ENCODE assay signal across 8 mouse cellular contexts in genomic region chr14:55577871-55578667, GRCm38 (mm10). TPM values are rescaled to one million over a fixed set of nuclear protein-coding genes. Genes with fewer than 3 reads are reported as not detected.
DNase-seq lines count a peak whose midpoint lies in the region; ATAC-seq and TF ChIP-seq lines count a peak whose summit lies in the region.

Psme1 (plus strand) TSS chr14:55578123.

- H3K9me3 ChIP-seq in hindbrain, embryonic 16.5 days (ENCODE audit: control insufficient read depth, low read length) = no peaks in the 10 kb centered on the region
- no peaks in the 10 kb centered on the region for H3K9me3 ChIP-seq in megakaryocyte, embryonic 14.5 days

- peak; percentile 85 for DNase-seq in R1 (ENCODE audit: low read depth, low spot score)
- DNase-seq in gastrocnemius, adult 2 months = peak; percentile 86
- DNase-seq in left cerebral cortex, adult 8-10 months (ENCODE audit: low spot score in 2 of 2) = peak; percentile 41 to 59
- peak; percentile 74 for DNase-seq in right cerebral cortex, postnatal 14 days
- peak; percentile 60 for DNase-seq in urinary bladder, postnatal 25 days (ENCODE audit: low spot score)

- H3K4me3 ChIP-seq in gastrocnemius, adult 2 months = peak within 1 kb of the TSS; percentile 90
- peak within 1 kb of the TSS; percentile 71 for H3K4me3 ChIP-seq in hindbrain, embryonic 16.5 days (ENCODE audit: low read length)
- H3K4me3 ChIP-seq in megakaryocyte, embryonic 14.5 days (replicated peaks) = peak within 1 kb of the TSS; percentile 96

- H3K4me2 ChIP-seq in hindbrain, embryonic 16.5 days (ENCODE audit: low read length) = peak within 1 kb of the TSS; percentile 93

- intact Hi-C loops in gastrocnemius, adult 2 months (cut with DNase I) = no loop called here

- peaks cover 5% of the 10 kb centered on the region for H3K4me1 ChIP-seq in hindbrain, embryonic 16.5 days (ENCODE audit: control insufficient read depth, insufficient read depth, low read depth, low read length)
- peaks cover 47% of the 10 kb centered on the region for H3K4me1 ChIP-seq in megakaryocyte, embryonic 14.5 days

- peak within 1 kb of the TSS; percentile 99 for H3K27ac ChIP-seq in gastrocnemius, adult 2 months
- peak within 1 kb of the TSS; percentile 89 for H3K27ac ChIP-seq in hindbrain, embryonic 16.5 days (ENCODE audit: low read depth, low read length)

- ATAC-seq in common myeloid progenitor, adult 5-6 weeks (replicated peaks; ENCODE audit: low read depth, poor library complexity, severe bottlenecking) = peak; percentile 91
- peak; percentile 95 for ATAC-seq in hindbrain, embryonic 16.5 days

- H3K9ac ChIP-seq in hindbrain, embryonic 16.5 days (ENCODE audit: low read depth, low read length) = peak within 1 kb of the TSS; percentile 93

- no peaks in the 10 kb centered on the region for H3K27me3 ChIP-seq in hindbrain, embryonic 16.5 days (replicated peaks; ENCODE audit: control insufficient read depth, insufficient read depth, low read length)
- no peaks in the 10 kb centered on the region for H3K27me3 ChIP-seq in megakaryocyte, embryonic 14.5 days (replicated peaks)

- TF ChIP-seq CTCF in gastrocnemius, adult 2 months (IDR thresholded peaks at IDR 0.05) = no peak

- H3K36me3 ChIP-seq in hindbrain, embryonic 16.5 days (ENCODE audit: control insufficient read depth, insufficient read depth, low read length) = peaks cover 9% of the 10 kb centered on the region
- H3K36me3 ChIP-seq in megakaryocyte, embryonic 14.5 days (replicated peaks; ENCODE audit: low read length) = peaks cover 33% of the 10 kb centered on the region

- WGBS in hindbrain, embryonic 16.5 days = under 1% methylated on average over 32 of the region's 32 CpGs

RNA-seq across cellular contexts. Expression of gene Psme1, which starts in this region (rescaled TPM):
- 329 and 372 TPM in 2 replicates for total RNA-seq in common myeloid progenitor, adult 5-6 weeks (2017)
- total RNA-seq in gastrocnemius, adult 2 months (2021) = 10 to 100 TPM; 53.3 to 75.5 TPM
- polyA plus RNA-seq in hindbrain, embryonic 16.5 days (2015; fragmentation: Nextera tagmentation; extraction: Ambion mirVana) = 223 and 230 TPM in 2 replicates
- total RNA-seq in left cerebral cortex, adult 8-10 months (2022) = 10 to 100 TPM; 53.6 to 63.7 (median 58.8) TPM
- polyA plus RNA-seq in megakaryocyte, embryonic 14.5 days (2012; ENCODE audit: insufficient read depth, low replicate concordance) = 66.3 and 162 TPM in 2 replicates

Comparison
In these comparisons a context has a peak if more than half of its experiments do, and no peak if none do; other contexts are left out.
1. Peak in every context shown above with its lines: DNase-seq, ATAC-seq, H3K4me3 ChIP-seq and H3K27ac ChIP-seq.